Mouse (Mus musculus) retina, adult 2 months (tissue): ENCODE results near the gene Nhej1.

Experiments
- DNase-seq: peaks from one replicate; pipeline ENCODE4 v3.0.0-alpha.2; 2012; ENCODE audit warnings: low read depth, low spot score

Gene Nhej1

GRCm38 (mm10) chr1:74935402-74935801 is 189.6 kb downstream of the Nhej1 start, which contains the start of gene Cfap65:
TSS of gene Cfap65 (minus strand) at chr1:74935599.
- DNase-seq = peak; percentile 11

- DNase-seq = no peak
These were observed 197.2 kb downstream of the Nhej1 start for GRCm38 (mm10) chr1:74927621-74928296.

- peak; percentile 15 for DNase-seq
These were observed 198.3 kb downstream of the Nhej1 start for GRCm38 (mm10) chr1:74926721-74927120.

GRCm38 (mm10) chr1:74924464-74924863 is 200.5 kb downstream of the Nhej1 start:
- DNase-seq = no peak
